Mouse (Mus musculus) brain, embryonic 14.5 days (tissue): ENCODE measurements around the gene Napsa.
A peak's percentile ranks its signal among the peaks of the same experiment; 100 is the strongest.

Experiments used
- CTCF ChIP-seq: fragments of 200-500 bp; IDR thresholded peaks from 2 replicates; pipeline ENCODE4 v1.5.1; 2012; ENCODE audit warnings: inconsistent platforms, mild to moderate bottlenecking, moderate library complexity, borderline replicate concordance; ENCODE audit not compliant: insufficient read depth, insufficient read length; ENCODE audit errors: extremely low read depth
- POLR2A ChIP-seq: fragments of 200-500 bp; IDR thresholded peaks from 2 replicates; pipeline ENCODE4 v1.6.1; 2012; ENCODE audit warnings: mild to moderate bottlenecking, inconsistent platforms, borderline replicate concordance; ENCODE audit not compliant: poor library complexity, insufficient read depth, insufficient read length, severe bottlenecking; ENCODE audit errors: extremely low read depth

GRCm38 (mm10) chr7:44548497-44549087 is 23.6 kb upstream of the Napsa start, which contains the start of gene Pold1:
- TF ChIP-seq CTCF (peak; percentile 89), POLR2A (0 out of 2 replicates have a peak, but pooled peaks have one; percentile 5)
